Mouse (Mus musculus) midbrain, embryonic 12.5 days (tissue): ENCODE results near the gene Mex3a. TPM values are rescaled to one million over a fixed set of nuclear protein-coding genes. Genes with fewer than 3 reads are reported as not detected.

Source experiments
- ATAC-seq: fragments of 200-750 bp; cut with Nextera tagmentation; 2 replicates; pipeline ENCODE4 v1.8.0; 2017; ENCODE audit warnings: low read depth, moderate TSS enrichment, moderate library complexity; ENCODE audit not compliant: low FRiP score
- H3K27ac ChIP-seq: fragments of 300-500 bp; sonication (generic); replicated peaks from 2 replicates; pipeline ENCODE4 v1.5.1; 2016; ENCODE audit warnings: mild to moderate bottlenecking
- H3K27me3 ChIP-seq: fragments of 300-500 bp; sonication (generic); 2 replicates; pipeline ENCODE4 v1.6.1; 2016; ENCODE audit warnings: mild to moderate bottlenecking
- H3K36me3 ChIP-seq: fragments of 300-500 bp; sonication (generic); 2 replicates; pipeline ENCODE4 v1.6.1; 2016
- H3K4me1 ChIP-seq: fragments of 300-500 bp; sonication (generic); 2 replicates; pipeline ENCODE4 v1.6.1; 2016
- H3K4me2 ChIP-seq: fragments of 300-500 bp; sonication (generic); replicated peaks from 2 replicates; pipeline ENCODE4 v1.6.1; 2016; ENCODE audit warnings: mild to moderate bottlenecking, moderate library complexity
- H3K4me3 ChIP-seq: fragments of 300-500 bp; sonication (generic); 2 replicates; pipeline ENCODE4 v1.5.1; 2016; ENCODE audit warnings: mild to moderate bottlenecking
- H3K9ac ChIP-seq: fragments of 300-500 bp; sonication (generic); replicated peaks from 2 replicates; pipeline ENCODE4 v1.6.1; 2016; ENCODE audit warnings: mild to moderate bottlenecking, moderate library complexity
- H3K9me3 ChIP-seq: fragments of 300-500 bp; sonication (generic); 2 replicates; pipeline ENCODE4 v1.6.1; 2016; ENCODE audit warnings: mild to moderate bottlenecking
- WGBS: fragments of 180-500 bp; shearing (Covaris S2); methylation state at CpG from one replicate; pipeline ENCODE4 v1.1.7; 2016; 5-methylcytosine and 5-hydroxymethylcytosine counted together
- polyA plus RNA-seq: library from polyadenylated mRNA; unstranded; fragments of >200 nt; fragmentation: Nextera tagmentation; extraction: Ambion mirVana; gene quantifications from 2 replicates; pipeline ENCODE4 v1.2.1, GENCODE M21; 2016

Gene Mex3a
- polyA plus RNA-seq = 47.8 and 49.9 TPM in 2 replicates

DNA sequence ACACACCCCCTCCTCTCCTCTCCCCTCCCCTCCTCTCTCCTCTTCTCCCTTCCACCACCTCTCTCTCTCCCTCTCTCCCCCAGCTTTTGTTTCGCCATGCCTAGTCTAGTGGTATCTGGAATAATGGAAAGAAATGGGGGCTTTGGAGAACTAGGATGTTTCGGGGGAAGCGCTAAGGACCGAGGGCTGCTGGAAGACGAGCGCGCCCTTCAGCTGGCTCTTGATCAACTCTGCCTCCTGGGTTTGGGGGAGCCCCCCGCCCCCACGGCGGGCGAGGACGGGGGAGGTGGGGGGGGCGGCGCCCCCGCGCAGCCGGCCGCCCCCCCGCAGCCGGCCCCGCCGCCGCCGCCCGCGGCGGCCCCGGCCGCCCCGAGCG lies at the start of gene Mex3a:
Gene Mex3a, plus strand, starts transcription at position 97 of the 376 bp plus-strand sequence.
- WGBS = 0% methylated on average over 13 of the region's 31 CpGs
- Histone ChIP-seq H3K27me3 (no peaks in the 10 kb centered on the region), H3K27ac (peak within 1 kb of the TSS; percentile 99), H3K4me3 (peak within 1 kb of the TSS; percentile 96), H3K4me1 (peaks cover 65% of the 10 kb centered on the region), H3K36me3 (peaks cover 19% of the 10 kb centered on the region), H3K4me2 (peak within 1 kb of the TSS; percentile 96), H3K9me3 (no peaks in the 10 kb centered on the region), H3K9ac (peak within 1 kb of the TSS; percentile 100)
- ATAC-seq = no peak

DNA sequence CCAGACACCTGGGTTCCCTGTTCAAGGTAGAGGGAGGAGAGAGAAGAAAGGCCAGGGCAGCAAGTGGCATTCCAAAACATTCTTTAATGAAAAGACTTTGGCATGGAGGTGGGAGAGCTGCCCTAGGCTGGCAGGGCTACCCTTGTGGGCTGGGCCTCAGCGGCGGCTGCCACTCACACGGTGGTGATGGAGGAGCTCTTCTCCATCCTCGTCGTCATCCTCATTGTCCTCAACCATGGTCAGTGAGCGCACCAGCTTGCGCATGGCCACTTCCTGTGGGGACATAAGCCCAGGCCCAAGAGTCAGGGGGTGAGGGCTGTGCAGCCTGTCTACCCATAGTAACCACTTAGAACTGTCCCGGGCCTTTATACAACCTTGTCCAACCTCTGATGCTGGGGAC lies 49.1 kb upstream of the Mex3a start:
- H3K9ac ChIP-seq = no peak overlapping the region

DNA sequence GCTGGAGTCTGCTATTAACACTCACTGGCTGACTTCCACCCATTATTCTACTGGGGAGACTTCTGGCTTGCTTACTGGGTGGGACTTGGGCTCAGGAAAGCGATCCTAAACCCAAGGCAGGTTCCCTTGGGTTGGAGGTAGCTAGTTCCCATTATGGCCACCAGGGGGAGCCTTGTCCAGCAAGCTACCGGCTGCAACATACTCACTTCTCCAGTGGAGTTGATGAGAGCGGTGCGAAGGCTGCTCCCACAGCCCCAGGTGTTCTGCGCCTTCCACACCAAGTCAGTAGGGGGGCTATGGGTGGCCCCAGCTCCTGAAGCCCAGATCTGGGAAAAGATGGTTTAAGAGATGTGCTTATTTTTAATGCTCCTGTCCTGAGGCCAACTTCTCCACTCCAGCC lies 48.6 kb upstream of the Mex3a start:
- Histone ChIP-seq H3K4me1 (peaks cover 19% of the 10 kb centered on the region), H3K4me3 (no peak overlapping the region), H3K9ac (no peak overlapping the region), H3K9me3 (no peaks in the 10 kb centered on the region), H3K36me3 (no peaks in the 10 kb centered on the region), H3K27ac (no peak overlapping the region), H3K4me2 (no peak overlapping the region), H3K27me3 (peaks cover 78% of the 10 kb centered on the region)
- WGBS = 5% methylated on average over 5 of the region's 5 CpGs
- no peak; the same call in 1 of the 2 replicates for ATAC-seq

More for the DNA sequence above, 49.1 kb upstream of the Mex3a start:
- no peak for ATAC-seq
- WGBS = 76% methylated on average over 8 of the region's 8 CpGs
- Histone ChIP-seq H3K36me3 (no peaks in the 10 kb centered on the region), H3K27me3 (peaks cover 80% of the 10 kb centered on the region), H3K9me3 (no peaks in the 10 kb centered on the region), H3K4me3 (no peak overlapping the region), H3K27ac (no peak overlapping the region), H3K4me2 (no peak overlapping the region), H3K4me1 (peaks cover 14% of the 10 kb centered on the region)

DNA sequence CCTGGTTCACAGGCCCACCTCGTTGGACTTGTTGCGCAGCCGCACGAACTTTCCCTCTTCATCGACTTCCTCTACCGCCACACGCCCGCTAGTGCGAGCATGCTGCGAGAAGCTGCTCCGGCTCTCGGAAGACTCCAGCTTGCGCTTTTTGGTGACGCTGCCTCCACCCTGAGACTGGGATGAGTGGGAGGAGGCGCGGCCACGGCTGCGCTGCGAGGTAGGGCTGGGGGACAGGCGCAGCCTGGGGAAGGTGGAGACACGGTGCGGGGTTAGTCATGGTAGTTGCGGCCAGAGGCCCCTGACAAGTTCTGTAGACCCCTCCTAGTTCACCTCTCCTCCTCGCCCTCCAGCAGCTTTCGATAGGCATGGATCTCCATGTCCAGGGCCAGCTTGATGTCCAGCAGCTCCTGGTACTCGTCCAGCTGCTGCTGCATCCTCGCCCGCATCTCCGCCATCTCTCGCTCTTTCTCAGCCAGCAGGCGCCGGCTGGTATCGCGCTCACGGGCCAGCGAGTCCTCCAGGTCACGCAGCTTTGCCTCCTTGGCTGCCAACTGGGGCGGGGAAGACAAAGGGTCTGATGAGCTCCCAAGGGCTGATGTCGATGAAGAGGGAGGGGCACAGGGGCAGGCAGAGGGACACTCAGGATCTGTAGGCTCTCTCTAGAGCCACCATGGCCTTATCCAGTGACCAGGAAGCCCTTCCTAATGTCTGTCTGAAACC lies 47.4 kb upstream of the Mex3a start:
- Histone ChIP-seq H3K27me3 (peaks cover 84% of the 10 kb centered on the region), H3K36me3 (no peaks in the 10 kb centered on the region), H3K9me3 (no peaks in the 10 kb centered on the region), H3K9ac (peak overlapping the region; percentile 35; the same call in 1 of the 2 replicates), H3K27ac (no peak overlapping the region), H3K4me1 (peaks cover 20% of the 10 kb centered on the region), H3K4me2 (peak overlapping the region; percentile 50), H3K4me3 (peak overlapping the region; percentile 31)
- no peak for ATAC-seq
- WGBS = 9% methylated on average over 39 of the region's 39 CpGs

DNA sequence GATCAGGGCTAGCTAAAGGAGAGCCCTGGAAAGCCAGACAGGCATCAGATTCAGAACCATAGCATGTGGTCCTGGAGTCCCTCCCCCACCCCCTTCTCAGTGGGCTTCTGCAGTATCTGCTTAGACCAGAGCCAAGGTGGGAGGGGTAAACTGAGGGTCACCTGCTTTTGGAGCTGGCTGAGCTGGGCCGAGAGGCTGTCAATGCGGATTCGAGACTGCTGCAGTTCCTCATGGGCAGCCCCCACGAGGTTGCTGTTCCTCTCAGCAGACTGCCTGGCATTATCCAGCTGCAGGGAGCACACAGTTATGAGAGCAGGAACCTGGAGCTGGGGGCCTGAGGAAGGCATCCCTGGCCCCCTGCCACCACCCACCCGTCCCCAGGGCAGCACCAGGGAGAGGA lies 46.2 kb upstream of the Mex3a start:
- H3K4me1 ChIP-seq = peaks cover 20% of the 10 kb centered on the region
- no peaks in the 10 kb centered on the region for H3K9me3 ChIP-seq
- no peak for ATAC-seq
- H3K4me3 ChIP-seq = no peak overlapping the region
- H3K36me3 ChIP-seq = no peaks in the 10 kb centered on the region
- no peak overlapping the region for H3K9ac ChIP-seq
- no peak overlapping the region for H3K4me2 ChIP-seq
- 57% methylated on average over 5 of the region's 5 CpGs for WGBS
- peaks cover 81% of the 10 kb centered on the region for H3K27me3 ChIP-seq
- H3K27ac ChIP-seq = no peak overlapping the region

DNA sequence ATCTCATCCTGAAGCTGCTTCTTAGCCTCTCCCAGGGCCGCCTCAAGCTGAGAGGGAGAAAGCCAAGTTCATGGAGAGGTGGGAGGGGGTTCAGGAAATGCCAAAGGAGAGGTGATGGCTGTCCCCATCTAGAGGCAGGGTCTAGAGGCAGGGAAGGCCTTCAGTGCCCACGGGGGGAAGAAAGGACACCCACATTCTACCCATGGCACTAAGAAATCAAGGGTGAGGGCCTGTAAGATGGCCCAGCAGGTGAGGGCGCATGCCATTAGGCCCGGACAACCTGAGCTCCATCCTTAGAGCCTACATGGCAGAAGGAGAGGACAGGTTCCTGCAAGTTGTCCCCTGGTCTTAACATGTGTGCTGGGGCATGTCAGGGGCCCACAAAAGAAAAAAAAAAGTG lies 45.3 kb upstream of the Mex3a start:
- no peaks in the 10 kb centered on the region for H3K36me3 ChIP-seq
- no peak overlapping the region for H3K27ac ChIP-seq
- 65% methylated on average over 4 of the region's 4 CpGs for WGBS
- no peaks in the 10 kb centered on the region for H3K9me3 ChIP-seq
- H3K9ac ChIP-seq = no peak overlapping the region
- H3K4me1 ChIP-seq = peaks cover 20% of the 10 kb centered on the region
- ATAC-seq = no peak
- H3K4me3 ChIP-seq = no peak overlapping the region
- H3K4me2 ChIP-seq = no peak overlapping the region
- H3K27me3 ChIP-seq = peaks cover 77% of the 10 kb centered on the region

DNA sequence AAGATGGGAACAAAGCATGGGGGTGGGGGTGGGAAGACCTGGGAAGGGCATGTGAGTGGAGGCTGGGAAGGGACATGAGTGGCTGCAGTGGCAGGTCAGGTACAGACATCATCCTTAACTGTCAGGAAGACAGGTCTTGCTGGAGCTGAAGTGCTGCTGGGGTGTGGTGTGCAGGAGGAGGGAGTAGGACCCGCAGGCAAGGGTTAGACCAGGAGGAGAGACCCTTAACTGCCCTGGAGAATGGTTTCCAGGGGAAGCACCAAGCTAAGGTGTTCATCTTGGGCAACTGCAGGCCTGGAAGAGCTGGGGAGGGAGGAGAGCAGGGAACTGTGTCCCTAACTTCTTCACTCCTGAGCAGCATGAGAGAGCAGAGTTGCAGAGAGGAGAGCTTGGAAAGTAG lies 44.8 kb upstream of the Mex3a start:
- H3K4me1 ChIP-seq = peaks cover 18% of the 10 kb centered on the region
- H3K27me3 ChIP-seq = peaks cover 73% of the 10 kb centered on the region
- H3K27ac ChIP-seq = no peak overlapping the region
- no peaks in the 10 kb centered on the region for H3K9me3 ChIP-seq
- no peak for ATAC-seq
- H3K36me3 ChIP-seq = no peaks in the 10 kb centered on the region
- no peak overlapping the region for H3K9ac ChIP-seq
- no peak overlapping the region for H3K4me2 ChIP-seq
- 93% methylated on average over 1 of the region's 1 CpGs for WGBS
- no peak overlapping the region for H3K4me3 ChIP-seq

DNA sequence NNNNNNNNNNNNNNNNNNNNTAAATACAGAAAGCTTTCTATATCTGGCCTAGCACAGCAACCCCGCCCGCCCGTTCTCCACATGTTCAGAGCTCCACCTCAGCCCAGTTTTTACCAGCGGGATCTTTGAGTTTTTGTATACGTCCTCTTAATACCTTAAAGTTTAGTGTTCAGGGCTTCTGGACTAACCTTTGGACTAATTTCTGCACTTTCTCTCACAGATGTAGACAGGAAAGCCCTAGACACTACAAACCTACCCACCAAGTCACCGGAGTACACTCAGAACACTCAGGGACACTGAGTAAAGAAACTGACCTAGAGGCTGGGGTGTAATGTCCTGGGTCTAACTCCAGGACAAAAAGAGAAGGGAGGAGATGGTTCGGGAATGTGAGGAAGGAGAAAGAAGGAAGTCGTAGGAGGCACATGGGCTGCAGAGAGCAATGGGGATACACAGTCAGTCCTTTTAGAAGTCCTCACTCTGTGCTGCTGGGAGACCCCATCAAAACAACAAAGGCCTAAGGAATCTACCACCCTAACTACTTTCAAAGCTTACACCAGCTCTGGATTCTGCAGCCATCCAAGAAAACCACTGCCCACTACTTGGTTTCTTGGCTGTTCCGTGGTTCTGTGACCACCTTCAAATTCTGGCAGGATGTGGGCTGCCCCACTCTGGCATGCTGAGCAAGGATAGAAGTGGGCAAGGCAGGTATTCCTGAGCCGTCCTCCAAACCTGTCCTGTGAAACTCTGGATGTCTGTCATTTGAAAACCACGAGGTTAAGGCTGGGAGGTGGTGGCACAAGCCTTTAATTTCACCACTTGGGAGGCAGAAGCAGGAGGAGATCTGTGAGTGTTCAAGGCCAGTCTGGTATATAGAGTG lies 38.3 kb upstream of the Mex3a start:
- Histone ChIP-seq H3K4me3 (no peak overlapping the region), H3K4me1 (peaks cover 12% of the 10 kb centered on the region), H3K9ac (no peak overlapping the region; the same call in 1 of the 2 replicates), H3K9me3 (no peaks in the 10 kb centered on the region), H3K27ac (no peak overlapping the region; the same call in 1 of the 2 replicates), H3K4me2 (no peak overlapping the region), H3K36me3 (no peaks in the 10 kb centered on the region), H3K27me3 (peaks cover 15% of the 10 kb centered on the region)
- 80% methylated on average over 11 of the region's 11 CpGs for WGBS
- ATAC-seq = no peak

DNA sequence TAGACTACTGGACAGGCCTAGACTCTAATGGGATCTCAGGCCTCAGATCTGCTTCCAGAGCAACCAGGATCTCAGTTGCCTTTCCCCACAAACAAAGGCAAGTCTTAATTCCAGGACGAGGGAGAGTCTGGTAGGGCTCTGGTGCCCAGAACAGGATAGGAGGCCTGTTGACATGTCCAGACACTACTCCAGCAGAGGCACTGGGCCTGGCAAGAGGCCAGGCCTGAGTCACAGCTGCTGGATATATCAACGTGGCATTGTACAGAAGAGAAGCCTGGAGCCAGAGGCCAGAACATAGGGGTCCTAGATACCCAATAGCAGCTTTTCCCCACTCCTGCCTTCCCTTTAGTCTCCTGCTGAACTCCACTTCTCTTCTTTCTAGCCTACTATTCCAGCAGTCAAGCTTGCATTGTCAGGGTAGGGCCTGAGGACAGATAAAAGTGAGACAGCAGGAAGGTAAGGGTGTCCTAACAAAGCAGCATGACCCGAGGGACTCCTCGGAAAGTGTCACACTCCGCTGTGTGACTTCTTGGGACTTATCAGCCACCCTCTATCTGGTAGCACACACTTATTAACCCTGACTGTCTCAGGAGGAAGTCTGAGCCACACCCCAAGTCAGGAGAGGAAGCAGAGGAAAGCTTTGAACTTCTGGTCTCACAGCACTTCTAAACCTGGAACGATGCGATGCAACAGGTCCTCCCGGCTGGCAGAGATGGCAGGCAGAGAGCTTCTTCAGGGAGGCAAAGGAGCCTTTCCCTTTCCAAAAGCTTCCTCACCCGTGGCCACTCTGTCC lies 37.2 kb upstream of the Mex3a start:
- Histone ChIP-seq H3K36me3 (no peaks in the 10 kb centered on the region), H3K4me3 (no peak overlapping the region), H3K4me2 (no peak overlapping the region), H3K27ac (no peak overlapping the region), H3K27me3 (peaks cover 14% of the 10 kb centered on the region), H3K4me1 (peaks cover 12% of the 10 kb centered on the region), H3K9ac (no peak overlapping the region), H3K9me3 (no peaks in the 10 kb centered on the region)
- no peak for ATAC-seq
- 74% methylated on average over 9 of the region's 9 CpGs for WGBS

DNA sequence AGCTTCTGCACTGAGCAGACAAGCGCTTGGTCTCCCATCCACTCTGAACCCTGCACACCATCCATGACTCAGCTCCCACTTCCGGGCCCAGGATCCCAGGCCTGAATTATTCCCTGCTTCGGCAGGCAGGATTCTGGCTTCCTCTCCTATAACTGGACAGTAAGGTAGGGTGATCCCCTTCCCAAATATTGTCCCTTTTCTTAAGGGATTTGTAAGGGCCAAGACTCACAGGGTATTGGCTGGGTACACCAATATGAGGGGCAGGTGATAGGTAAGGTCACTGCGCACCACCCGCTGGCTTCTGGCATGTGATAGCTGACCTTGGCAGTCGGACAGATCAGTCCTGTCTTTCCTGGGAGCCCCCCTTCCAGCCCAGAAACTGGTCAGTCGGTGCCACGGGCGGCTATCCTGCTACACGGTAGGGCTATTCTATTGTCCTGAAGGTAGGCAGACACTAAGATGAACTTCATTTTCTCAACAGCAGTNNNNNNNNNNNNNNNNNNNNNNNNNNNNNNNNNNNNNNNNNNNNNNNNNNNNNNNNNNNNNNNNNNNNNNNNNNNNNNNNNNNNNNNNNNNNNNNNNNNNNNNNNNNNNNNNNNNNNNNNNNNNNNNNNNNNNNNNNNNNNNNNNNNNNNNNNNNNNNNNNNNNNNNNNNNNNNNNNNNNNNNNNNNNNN lies 36.3 kb upstream of the Mex3a start:
- 86% methylated on average over 10 of the region's 10 CpGs for WGBS
- Histone ChIP-seq H3K4me1 (peaks cover 15% of the 10 kb centered on the region), H3K27me3 (peaks cover 14% of the 10 kb centered on the region), H3K4me2 (no peak overlapping the region), H3K4me3 (no peak overlapping the region), H3K27ac (no peak overlapping the region), H3K9ac (no peak overlapping the region), H3K9me3 (no peaks in the 10 kb centered on the region), H3K36me3 (no peaks in the 10 kb centered on the region)
- no peak for ATAC-seq

DNA sequence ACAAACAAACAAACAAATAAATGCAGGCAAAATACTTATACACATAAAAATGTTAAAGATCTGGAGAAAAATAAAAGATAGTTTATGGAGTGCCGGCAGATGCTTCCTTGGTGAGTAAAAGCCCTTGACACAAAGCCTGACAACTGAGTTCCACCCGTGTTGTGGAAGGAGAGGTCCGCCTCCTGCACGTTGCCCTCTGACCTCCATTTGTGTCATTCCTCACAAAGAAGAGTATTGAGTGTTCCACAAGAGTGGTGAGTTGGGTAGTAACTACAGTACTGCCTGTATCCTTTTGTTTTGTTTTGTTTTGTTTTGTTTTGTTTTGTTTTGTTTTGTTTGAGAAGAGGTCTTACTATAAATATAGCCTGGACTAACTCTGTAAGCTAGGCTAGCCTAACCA lies 32.6 kb upstream of the Mex3a start:
- no peak overlapping the region for H3K9ac ChIP-seq
- no peaks in the 10 kb centered on the region for H3K9me3 ChIP-seq
- no peak overlapping the region for H3K4me3 ChIP-seq
- peaks cover 27% of the 10 kb centered on the region for H3K4me1 ChIP-seq
- H3K4me2 ChIP-seq = no peak overlapping the region
- peaks cover 44% of the 10 kb centered on the region for H3K27me3 ChIP-seq
- H3K27ac ChIP-seq = no peak overlapping the region
- 74% methylated on average over 4 of the region's 4 CpGs for WGBS
- no peak for ATAC-seq
- no peaks in the 10 kb centered on the region for H3K36me3 ChIP-seq
